Mouse (Mus musculus): ENCODE results near the gene Gm8265. TPM values are rescaled to one million over a fixed set of nuclear protein-coding genes. Genes with fewer than 3 reads are reported as not detected.
"Not testable (repeated sequence)": the region's sequence is repeated elsewhere in the genome, so short reads cannot be mapped to it uniquely, and the experiment has no call there.

Gene Gm8265
- not detected for total RNA-seq (2021)
- long read RNA-seq, experiment 1, result 0 reads
- long read RNA-seq, experiment 2, result 0 reads

DNA sequence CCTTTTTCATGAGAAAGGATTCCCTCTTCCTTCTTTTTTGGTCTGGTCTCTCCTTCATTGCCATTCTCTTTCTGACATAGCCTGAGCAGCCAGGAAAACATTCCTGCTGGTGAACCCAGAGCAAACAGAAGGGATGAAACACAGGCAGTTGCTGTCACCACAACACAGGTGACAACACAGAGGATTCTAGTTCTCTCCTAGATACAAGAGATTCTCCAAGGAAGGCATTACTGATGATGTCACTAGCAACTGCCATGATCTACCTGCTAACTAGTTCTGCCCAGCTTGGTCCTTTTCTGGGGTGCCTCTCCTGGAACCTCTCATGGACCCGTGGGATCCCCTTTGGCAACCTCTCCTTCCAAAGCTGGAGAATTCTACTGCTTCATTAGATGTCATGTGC, at the start of gene Gm8265:
TSS of gene Gm8265 (minus strand) at position 101 of the 400 bp plus-strand sequence.
- not testable (repeated sequence) for DNase-seq (ENCODE audit: low spot score in 2 of 2)

Other genes with a start within 250 kb of the Gm8265 start
- gene Gm3500, start 244.0 kb downstream of the Gm8265 start, total RNA-seq (2021), result not detected
- 1 to 10 TPM; 4.3 to 5.6 TPM for gene Gm3194, start 177.6 kb downstream of the Gm8265 start, total RNA-seq (2021)
- not detected for gene Gm8246, start 155.2 kb downstream of the Gm8265 start, total RNA-seq (2021)
- gene Gm3187, start 148.8 kb downstream of the Gm8265 start, total RNA-seq (2021), result not detected
- gene Gm3488, start 131.4 kb downstream of the Gm8265 start, total RNA-seq (2021), result 1 to 10 TPM; 1.9 to 2.3 TPM
- not detected for gene Gm3532, start 94.5 kb downstream of the Gm8265 start, total RNA-seq (2021)
- not detected for gene Gm9603, start 54.4 kb upstream of the Gm8265 start, total RNA-seq (2021)
- gene Gm3373, start 108.5 kb upstream of the Gm8265 start, total RNA-seq (2021), result 1 to 10 TPM in 1 of 2 experiments, under 1 TPM in 1; 0.69 to 1.4 TPM
- gene Gm3383, start 175.0 kb upstream of the Gm8265 start, total RNA-seq (2021), result 1 to 10 TPM; 4.5 to 5.6 TPM
- not detected for gene Gm3424, start 197.3 kb upstream of the Gm8265 start, total RNA-seq (2021)
- gene Gm8237, start 247.4 kb upstream of the Gm8265 start, total RNA-seq (2021), result 1 to 10 TPM; 1.5 to 2.5 TPM